Mouse (Mus musculus) intestine, embryonic 15.5 days (tissue): Measurements from ENCODE around the gene Efnb2. TPM values are rescaled to one million over a fixed set of nuclear protein-coding genes. Genes with fewer than 3 reads are reported as not detected.

Source experiments
- ATAC-seq: fragments of 200-750 bp; cut with Nextera tagmentation; 2 replicates; pipeline ENCODE4 v1.8.0; 2017; ENCODE audit warnings: moderate TSS enrichment, moderate library complexity
- H3K27ac ChIP-seq: fragments of 300-500 bp; sonication (generic); 2 replicates; pipeline ENCODE4 v1.5.1; 2015; ENCODE audit warnings: mild to moderate bottlenecking, inconsistent platforms
- H3K27me3 ChIP-seq: fragments of 300-500 bp; sonication (generic); replicated peaks from 2 replicates; pipeline ENCODE4 v1.6.1; 2015; ENCODE audit warnings: inconsistent platforms
- H3K36me3 ChIP-seq: fragments of 300-500 bp; sonication (generic); 2 replicates; pipeline ENCODE4 v1.6.1; 2015; ENCODE audit warnings: inconsistent platforms
- H3K4me1 ChIP-seq: fragments of 300-500 bp; sonication (generic); replicated peaks from 2 replicates; pipeline ENCODE4 v1.6.1; 2015; ENCODE audit warnings: inconsistent platforms
- H3K4me2 ChIP-seq: fragments of 300-500 bp; sonication (generic); replicated peaks from 2 replicates; pipeline ENCODE4 v1.6.1; 2015; ENCODE audit warnings: mild to moderate bottlenecking, inconsistent platforms
- H3K4me3 ChIP-seq: fragments of 300-500 bp; sonication (generic); replicated peaks from 2 replicates; pipeline ENCODE4 v1.5.1; 2015; ENCODE audit warnings: inconsistent platforms
- H3K9ac ChIP-seq: fragments of 300-500 bp; sonication (generic); 2 replicates; pipeline ENCODE4 v1.6.1; 2015; ENCODE audit warnings: inconsistent platforms
- H3K9me3 ChIP-seq: fragments of 300-500 bp; sonication (generic); 2 replicates; pipeline ENCODE4 v1.6.1; 2016; ENCODE audit warnings: inconsistent platforms
- WGBS: fragments of 180-500 bp; shearing (Covaris S2); methylation state at CpG from one replicate; pipeline ENCODE4 v1.1.7; 2015; 5-methylcytosine and 5-hydroxymethylcytosine counted together
- polyA plus RNA-seq: library from polyadenylated mRNA; unstranded; fragments of >200 nt; fragmentation: Nextera tagmentation; extraction: Ambion mirVana; gene quantifications from 2 replicates; pipeline ENCODE4 v1.2.1, GENCODE M21; 2015

The Efnb2 gene
- polyA plus RNA-seq, 1 experiment from 2014 or later: 14.1 TPM

- H3K27ac ChIP-seq: no peak overlapping the region
- 82% methylated on average over 19 of the region's 19 CpGs for WGBS
These were observed 86.2 kb downstream of the Efnb2 start for GRCm38 (mm10) chr8:8574521-8575499.

GRCm38 (mm10) chr8:8572272-8572671, 88.8 kb downstream of the Efnb2 start:
- no peaks in the 10 kb centered on the region for H3K36me3 ChIP-seq
- H3K9me3 ChIP-seq: no peaks in the 10 kb centered on the region
- H3K4me3 ChIP-seq: no peak overlapping the region
- H3K27ac ChIP-seq: no peak overlapping the region
- H3K9ac ChIP-seq: no peak overlapping the region
- 34% methylated on average over 5 of the region's 5 CpGs for WGBS
- no peak for ATAC-seq
- H3K27me3 ChIP-seq: no peaks in the 10 kb centered on the region
- no peaks in the 10 kb centered on the region for H3K4me1 ChIP-seq
- no peak overlapping the region for H3K4me2 ChIP-seq

More at GRCm38 (mm10) chr8:8574521-8575499, 86.2 kb downstream of the Efnb2 start:
- Histone ChIP-seq H3K9ac (no peak overlapping the region), H3K36me3 (no peaks in the 10 kb centered on the region), H3K4me2 (no peak overlapping the region), H3K9me3 (no peaks in the 10 kb centered on the region), H3K4me3 (no peak overlapping the region), H3K27me3 (no peaks in the 10 kb centered on the region), H3K4me1 (no peaks in the 10 kb centered on the region)
- no peak for ATAC-seq

GRCm38 (mm10) chr8:8571625-8572215, 89.3 kb downstream of the Efnb2 start:
- Histone ChIP-seq H3K9ac (no peak overlapping the region), H3K27me3 (no peaks in the 10 kb centered on the region), H3K4me1 (no peaks in the 10 kb centered on the region), H3K4me3 (no peak overlapping the region), H3K27ac (no peak overlapping the region), H3K36me3 (no peaks in the 10 kb centered on the region), H3K4me2 (no peak overlapping the region), H3K9me3 (no peaks in the 10 kb centered on the region)
- ATAC-seq: no peak
- WGBS: 72% methylated on average over 7 of the region's 7 CpGs

GRCm38 (mm10) chr8:8569280-8569679, 91.8 kb downstream of the Efnb2 start:
- H3K27me3 ChIP-seq: no peaks in the 10 kb centered on the region
- no peaks in the 10 kb centered on the region for H3K36me3 ChIP-seq
- 75% methylated on average over 10 of the region's 10 CpGs for WGBS
- no peak overlapping the region for H3K4me2 ChIP-seq
- H3K9me3 ChIP-seq: no peaks in the 10 kb centered on the region
- no peak overlapping the region for H3K27ac ChIP-seq
- ATAC-seq: no peak
- H3K4me3 ChIP-seq: no peak overlapping the region
- no peak overlapping the region for H3K9ac ChIP-seq
- H3K4me1 ChIP-seq: no peaks in the 10 kb centered on the region

GRCm38 (mm10) chr8:8568215-8568773, 92.7 kb downstream of the Efnb2 start:
- 60% methylated on average over 9 of the region's 9 CpGs for WGBS
- H3K4me3 ChIP-seq: no peak overlapping the region
- ATAC-seq: peak; percentile 87
- H3K36me3 ChIP-seq: no peaks in the 10 kb centered on the region
- no peak overlapping the region for H3K4me2 ChIP-seq
- no peak overlapping the region for H3K9ac ChIP-seq
- no peaks in the 10 kb centered on the region for H3K27me3 ChIP-seq
- no peaks in the 10 kb centered on the region for H3K4me1 ChIP-seq
- no peaks in the 10 kb centered on the region for H3K9me3 ChIP-seq
- H3K27ac ChIP-seq: no peak overlapping the region

Other genes starting within 250 kb of the Efnb2 start
- gene Arglu1, start 29.3 kb upstream of the Efnb2 start, polyA plus RNA-seq: 107 and 121 TPM in 2 replicates